Mouse (Mus musculus) liver, adult 2 months (tissue): ENCODE measurements around the gene 4931414P19Rik.

ENCODE experiments used
- CTCF ChIP-seq: fragments of 200-500 bp; IDR thresholded peaks from 2 replicates; pipeline ENCODE4 v1.5.1; 2011; ENCODE audit warnings: low read depth, low read length, control low read depth
- POLR2A ChIP-seq: fragments of 200-500 bp; IDR thresholded peaks from 2 replicates; pipeline ENCODE4 v1.6.1; 2011; ENCODE audit warnings: low read length, control low read depth; ENCODE audit not compliant: insufficient read depth; ENCODE audit errors: extremely low read depth

DNA sequence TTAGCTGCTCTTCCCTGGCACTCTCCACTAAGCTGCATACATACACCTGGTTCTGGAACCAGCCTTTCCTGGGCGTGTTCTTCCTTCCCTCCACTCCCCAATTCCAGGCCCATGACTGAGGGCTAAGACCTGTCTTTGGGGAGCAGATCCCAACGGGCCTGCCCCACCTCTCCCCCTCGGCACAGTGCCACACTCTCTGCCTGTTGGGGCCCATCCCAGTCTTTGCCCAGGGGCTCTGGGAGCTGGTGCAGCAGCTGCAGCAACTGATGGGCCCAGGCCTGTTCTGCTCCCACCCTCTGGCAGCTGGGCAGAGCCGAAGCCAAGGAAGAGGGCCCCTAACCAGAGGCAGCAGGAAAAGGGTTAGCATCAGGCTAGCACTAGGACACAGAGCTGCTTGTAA, 31.5 kb downstream of the 4931414P19Rik start:
- TF ChIP-seq CTCF: no peak
- TF ChIP-seq POLR2A: no peak
